Mouse (Mus musculus): ENCODE measurements at regions not wholly inside any gene's neighbourhood (a gene's known extent, or its start where the extent isn't known, plus 50 kb on each side); places are given as distances from the start of the nearest gene placed in this dataset.

- DNase-seq: peak; percentile 18
These were observed 408.1 kb upstream of the Frg1 start for GRCm38 (mm10) chr8:41824928-41825327.

GRCm38 (mm10) chr8:41823041-41823440 is 406.2 kb upstream of the Frg1 start:
- DNase-seq: no peak

- DNase-seq: no peak
These were observed 404.8 kb upstream of the Frg1 start for GRCm38 (mm10) chr8:41821676-41822075.

- DNase-seq: no peak
These were observed 403.9 kb upstream of the Frg1 start for GRCm38 (mm10) chr8:41820605-41821395.

- DNase-seq: no peak
These were observed 401.7 kb upstream of the Frg1 start for GRCm38 (mm10) chr8:41818577-41818976.

GRCm38 (mm10) chr8:41818079-41818478 is 401.2 kb upstream of the Frg1 start:
- DNase-seq: no peak

GRCm38 (mm10) chr8:41815272-41815671 is 398.4 kb upstream of the Frg1 start:
- no peak for DNase-seq

GRCm38 (mm10) chr8:41795625-41796024 is 378.8 kb upstream of the Frg1 start:
- DNase-seq: no peak

GRCm38 (mm10) chr8:41786952-41787861 is 370.3 kb upstream of the Frg1 start:
- no peak for DNase-seq

GRCm38 (mm10) chr8:41785977-41786376 is 369.1 kb upstream of the Frg1 start:
- DNase-seq: no peak

- DNase-seq: no peak
These were observed 366.0 kb upstream of the Frg1 start for GRCm38 (mm10) chr8:41782837-41783236.

- DNase-seq: no peak
These were observed 362.6 kb upstream of the Frg1 start for GRCm38 (mm10) chr8:41779459-41779858.

GRCm38 (mm10) chr8:41771729-41772128 is 354.9 kb upstream of the Frg1 start:
- no peak for DNase-seq

- no peak for DNase-seq
These were observed 336.6 kb upstream of the Frg1 start for GRCm38 (mm10) chr8:41753481-41753880.

- DNase-seq: no peak
These were observed 335.8 kb upstream of the Frg1 start for GRCm38 (mm10) chr8:41752641-41753040.

- no peak for DNase-seq
These were observed 330.1 kb upstream of the Frg1 start for GRCm38 (mm10) chr8:41747024-41747423.

- no peak for DNase-seq
These were observed 326.2 kb upstream of the Frg1 start for GRCm38 (mm10) chr8:41742796-41743670.

GRCm38 (mm10) chr8:41717002-41717401 is 300.1 kb upstream of the Frg1 start:
- no peak for DNase-seq

GRCm38 (mm10) chr8:41713634-41714330 is 296.9 kb upstream of the Frg1 start:
- DNase-seq: no peak

GRCm38 (mm10) chr8:41703927-41704924 is 287.4 kb upstream of the Frg1 start:
- DNase-seq: no peak
